Mouse (Mus musculus): Measurements from ENCODE around the gene Atp23. TPM values are rescaled to one million over a fixed set of nuclear protein-coding genes. Genes with fewer than 3 reads are reported as not detected.
A peak's percentile ranks its signal among the peaks of the same experiment; 100 is the strongest.

Atp23 gene
- polyA plus RNA-seq, 1 experiment from 2014 or later, result 18.9 TPM

DNA sequence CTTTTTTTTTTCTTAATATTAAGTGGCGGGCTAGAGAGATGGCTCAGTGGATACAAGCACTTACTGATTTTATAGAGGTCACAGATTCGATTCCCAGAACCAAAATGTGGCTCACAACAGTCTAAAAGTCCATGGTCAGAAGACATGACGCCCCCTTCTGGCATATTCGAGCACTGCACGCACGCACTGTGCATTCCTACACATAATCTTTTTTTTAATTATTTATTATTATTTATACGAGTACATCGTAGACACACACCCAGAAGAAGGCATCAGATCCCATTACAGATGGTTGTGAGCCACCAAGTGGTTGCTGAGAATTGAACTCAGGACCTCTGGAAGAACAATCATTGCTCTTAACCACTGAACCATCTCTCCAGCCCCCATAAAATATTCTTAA lies 3.9 kb upstream of the Atp23 start:
- peak overlapping the region; percentile 50 for H3K4me3 ChIP-seq
- no peaks in the 10 kb centered on the region for H3K27me3 ChIP-seq
- 0 out of 2 replicates have a peak overlapping the region, but pooled peaks have one; percentile 65 for H3K9ac ChIP-seq
- ATAC-seq (ENCODE audit: low FRiP score, low read depth), result no peak
- H3K4me1 ChIP-seq, result peaks cover 11% of the 10 kb centered on the region
- no peaks in the 10 kb centered on the region for H3K36me3 ChIP-seq
- peak overlapping the region; percentile 75 for H3K4me2 ChIP-seq (replicated peaks)
- H3K9me3 ChIP-seq, result no peaks in the 10 kb centered on the region
- 70% methylated on average over 8 of the region's 8 CpGs for WGBS
- H3K27ac ChIP-seq, result peak overlapping the region; percentile 79; the same call in 1 of the 2 replicates

GRCm38 (mm10) chr10:126904221-126904620 lies 3.1 kb upstream of the Atp23 start:
- H3K36me3 ChIP-seq, result no peaks in the 10 kb centered on the region
- H3K9ac ChIP-seq, result no peak overlapping the region
- no peak overlapping the region for H3K27ac ChIP-seq
- no peaks in the 10 kb centered on the region for H3K27me3 ChIP-seq
- H3K4me2 ChIP-seq (replicated peaks), result no peak overlapping the region
- H3K9me3 ChIP-seq, result no peaks in the 10 kb centered on the region
- 27% methylated on average over 5 of the region's 5 CpGs for WGBS
- no peak for ATAC-seq (ENCODE audit: low FRiP score, low read depth)
- H3K4me3 ChIP-seq, result no peak overlapping the region
- peaks cover 15% of the 10 kb centered on the region for H3K4me1 ChIP-seq

DNA sequence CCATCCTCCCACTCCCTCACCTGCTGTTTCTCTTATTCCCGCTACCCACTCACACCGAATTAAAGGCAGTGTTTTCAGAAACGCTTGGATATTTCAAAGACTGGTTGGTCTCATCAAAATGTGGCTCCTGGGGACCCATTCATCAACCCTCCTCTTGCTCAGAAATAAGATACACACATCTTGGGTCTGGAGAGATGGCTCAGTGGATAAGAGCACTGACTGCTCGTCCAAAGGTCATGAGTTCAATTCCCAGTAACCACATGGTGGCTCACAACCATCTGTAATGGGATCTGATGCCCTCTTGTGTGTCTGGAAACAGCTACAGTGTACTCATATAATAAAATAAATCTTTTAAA lies 311 bp upstream of the Atp23 start:
- Histone ChIP-seq H3K27ac (no peak overlapping the region), H3K36me3 (peaks cover 17% of the 10 kb centered on the region), H3K9ac (no peak overlapping the region), H3K4me3 (peak overlapping the region; percentile 79), H3K4me1 (peaks cover 15% of the 10 kb centered on the region), H3K27me3 (no peaks in the 10 kb centered on the region), H3K4me2 (replicated peaks) (peak overlapping the region; percentile 96), H3K9me3 (no peaks in the 10 kb centered on the region)
- no peak for ATAC-seq (ENCODE audit: low FRiP score, low read depth)
- 0% methylated on average over 4 of the region's 4 CpGs for WGBS

DNA sequence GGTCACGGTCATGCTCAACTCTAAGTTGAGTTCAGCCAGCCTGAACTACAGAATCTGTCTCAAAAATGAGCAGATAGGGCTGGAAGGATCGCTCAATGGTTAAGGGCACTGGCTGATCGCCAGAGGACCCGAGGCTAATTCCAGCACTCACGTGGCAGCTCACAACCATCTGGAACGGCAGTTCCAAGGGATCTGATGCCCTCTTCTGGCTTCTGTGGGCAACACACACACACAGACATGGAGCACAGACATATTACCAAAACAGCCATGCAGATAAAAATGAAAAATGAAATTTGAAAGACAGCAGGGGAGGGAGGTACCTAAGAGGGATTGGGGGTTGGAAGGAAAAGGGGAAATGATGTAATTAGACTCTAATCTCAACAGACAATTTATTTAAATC lies 5.3 kb downstream of the Atp23 start:
- Histone ChIP-seq H3K4me2 (replicated peaks) (no peak overlapping the region), H3K4me1 (peaks cover 12% of the 10 kb centered on the region), H3K4me3 (no peak overlapping the region), H3K27ac (no peak overlapping the region), H3K9ac (no peak overlapping the region), H3K36me3 (peaks cover 66% of the 10 kb centered on the region), H3K27me3 (no peaks in the 10 kb centered on the region), H3K9me3 (no peaks in the 10 kb centered on the region)
- 52% methylated on average over 6 of the region's 6 CpGs for WGBS
- no peak for ATAC-seq (ENCODE audit: low FRiP score, low read depth)

DNA sequence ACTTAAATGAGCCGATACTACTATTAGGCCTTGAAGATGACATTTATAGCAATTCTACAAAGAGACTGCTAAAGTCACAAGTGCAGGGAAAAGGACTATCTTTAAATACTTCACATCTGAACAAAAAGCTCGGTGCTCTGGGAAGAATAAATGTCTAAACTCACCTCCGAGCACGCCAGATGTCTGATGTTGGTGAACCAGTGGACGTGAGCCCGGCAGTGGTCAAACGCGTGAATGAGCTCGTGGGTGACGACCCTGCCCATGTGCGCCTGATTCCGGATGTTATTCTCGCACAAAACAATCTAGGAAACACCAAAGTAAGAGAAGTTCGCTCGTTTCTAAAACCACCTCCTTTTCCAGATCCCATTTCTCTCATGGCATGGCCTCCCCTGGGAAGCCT lies 7.1 kb downstream of the Atp23 start:
- 93% methylated on average over 15 of the region's 15 CpGs for WGBS
- Histone ChIP-seq H3K4me3 (no peak overlapping the region), H3K27ac (no peak overlapping the region), H3K27me3 (no peaks in the 10 kb centered on the region), H3K36me3 (peaks cover 83% of the 10 kb centered on the region), H3K4me2 (replicated peaks) (no peak overlapping the region), H3K9ac (no peak overlapping the region), H3K4me1 (no peaks in the 10 kb centered on the region), H3K9me3 (no peaks in the 10 kb centered on the region)
- ATAC-seq (ENCODE audit: low FRiP score, low read depth), result no peak

DNA sequence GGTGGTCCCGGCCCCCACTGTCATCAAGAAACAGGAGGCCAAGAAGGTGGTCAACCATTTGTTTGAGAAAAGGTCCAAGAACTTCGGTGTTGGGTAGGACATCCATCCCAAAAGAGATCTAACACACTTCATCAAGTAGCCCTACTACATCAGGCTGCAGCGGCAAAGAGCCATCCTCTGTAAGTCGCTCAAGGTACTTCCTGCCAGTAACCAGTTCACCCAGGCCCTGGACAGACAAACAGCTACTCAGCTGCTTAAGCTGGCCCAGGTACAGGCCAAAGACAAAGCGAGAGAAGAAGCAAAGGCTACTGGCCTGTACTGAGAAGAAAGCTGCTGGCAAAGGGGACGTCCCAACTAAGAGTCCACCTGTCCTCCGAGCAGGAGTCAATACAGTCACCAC lies 8.0 kb downstream of the Atp23 start:
- Histone ChIP-seq H3K9me3 (0 out of 2 replicates have a peak, but pooled peaks cover 4% of the 10 kb centered on the region), H3K36me3 (peaks cover 83% of the 10 kb centered on the region)
- WGBS, result over 99% methylated on average over 7 of the region's 7 CpGs

GRCm38 (mm10) chr10:126873755-126874154 lies 27.4 kb downstream of the Atp23 start:
- H3K4me2 ChIP-seq (replicated peaks), result no peak overlapping the region
- H3K4me3 ChIP-seq, result no peak overlapping the region
- no peak for ATAC-seq (ENCODE audit: low FRiP score, low read depth)
- no peaks in the 10 kb centered on the region for H3K27me3 ChIP-seq
- H3K9me3 ChIP-seq, result no peaks in the 10 kb centered on the region
- 86% methylated on average over 3 of the region's 3 CpGs for WGBS
- peaks cover 5% of the 10 kb centered on the region for H3K4me1 ChIP-seq
- no peak overlapping the region for H3K27ac ChIP-seq
- H3K36me3 ChIP-seq, result no peaks in the 10 kb centered on the region
- no peak overlapping the region for H3K9ac ChIP-seq

More for the DNA sequence above, 8.0 kb downstream of the Atp23 start:
- Histone ChIP-seq H3K4me2 (replicated peaks) (no peak overlapping the region), H3K4me3 (no peak overlapping the region), H3K27me3 (no peaks in the 10 kb centered on the region), H3K4me1 (no peaks in the 10 kb centered on the region), H3K27ac (no peak overlapping the region), H3K9ac (no peak overlapping the region)
- no peak for ATAC-seq (ENCODE audit: low FRiP score, low read depth)

DNA sequence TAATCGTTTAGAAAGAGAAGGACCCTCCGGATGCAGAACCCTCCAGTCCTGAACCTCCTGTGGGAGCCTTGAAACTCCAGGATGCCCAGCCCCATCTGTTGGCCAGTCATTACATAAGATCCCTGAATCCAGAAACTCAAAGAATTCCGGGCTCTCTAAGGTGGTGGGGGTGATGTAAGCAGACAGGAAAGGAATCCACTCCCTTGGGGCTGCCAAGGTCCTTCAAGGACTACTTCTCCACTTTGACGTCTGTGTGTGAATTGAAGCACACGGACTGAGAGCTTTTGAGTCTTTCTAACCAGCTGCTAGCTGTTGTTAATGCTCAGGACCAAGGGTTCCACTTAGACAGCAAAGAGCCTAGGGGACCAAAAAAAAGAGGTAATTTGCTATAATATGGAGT lies 28.9 kb downstream of the Atp23 start:
- H3K36me3 ChIP-seq, result no peaks in the 10 kb centered on the region

DNA sequence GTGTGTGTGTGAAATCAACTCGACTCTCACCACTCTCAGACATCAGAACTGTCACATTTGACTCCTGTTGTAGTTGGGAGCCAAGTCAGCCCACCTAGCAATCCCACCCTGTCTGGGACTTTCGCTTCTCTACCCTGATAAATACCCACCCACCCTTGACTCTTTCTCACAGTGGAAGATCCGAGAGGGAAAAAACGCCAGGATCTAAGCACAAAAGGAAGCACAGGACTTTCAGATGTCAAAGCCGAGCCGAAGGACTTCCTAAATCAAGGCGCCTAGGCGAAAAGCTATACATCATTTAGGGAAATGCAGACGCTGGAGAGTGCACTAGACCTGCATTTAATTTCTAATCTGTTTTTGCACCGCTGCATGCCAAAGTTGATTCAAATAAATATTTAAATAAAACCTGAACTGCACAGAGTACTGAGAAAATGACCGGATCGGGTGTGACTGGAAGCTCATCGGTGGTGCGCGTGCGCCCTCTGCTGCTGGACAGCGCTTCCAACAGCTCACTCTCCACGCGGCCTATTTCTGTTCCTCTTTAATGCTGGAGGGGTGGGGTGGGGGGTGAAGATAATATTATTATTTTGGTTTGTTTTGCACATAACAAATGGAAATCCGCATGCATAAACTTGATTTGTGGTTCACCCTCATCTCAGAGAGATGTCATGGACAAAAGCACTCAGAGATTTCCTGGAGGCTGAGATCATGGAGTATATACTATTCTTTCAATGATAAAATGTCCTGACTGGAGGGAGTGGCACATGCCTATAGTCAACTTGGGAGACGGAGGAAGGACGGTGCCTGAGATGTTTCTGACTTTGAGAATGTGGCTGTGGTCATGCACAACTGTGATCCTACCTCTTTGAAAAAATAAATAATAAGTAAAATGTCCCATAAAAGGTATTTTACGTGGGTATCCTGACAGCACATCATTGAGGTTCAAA lies 31.5 kb downstream of the Atp23 start:
- H3K4me2 ChIP-seq (replicated peaks), result peak overlapping the region; percentile 48
- peak overlapping the region; percentile 20; the same call in 1 of the 2 replicates for H3K4me3 ChIP-seq
- peak overlapping the region; percentile 31; the same call in 1 of the 2 replicates for H3K9ac ChIP-seq

More for the DNA sequence above, 28.9 kb downstream of the Atp23 start:
- no peak overlapping the region for H3K27ac ChIP-seq
- no peaks in the 10 kb centered on the region for H3K27me3 ChIP-seq
- ATAC-seq (ENCODE audit: low FRiP score, low read depth), result no peak
- H3K4me3 ChIP-seq, result no peak overlapping the region
- 52% methylated on average over 5 of the region's 5 CpGs for WGBS
- no peak overlapping the region for H3K4me2 ChIP-seq (replicated peaks)
- H3K4me1 ChIP-seq, result peaks cover 6% of the 10 kb centered on the region
- no peaks in the 10 kb centered on the region for H3K9me3 ChIP-seq
- no peak overlapping the region for H3K9ac ChIP-seq

DNA sequence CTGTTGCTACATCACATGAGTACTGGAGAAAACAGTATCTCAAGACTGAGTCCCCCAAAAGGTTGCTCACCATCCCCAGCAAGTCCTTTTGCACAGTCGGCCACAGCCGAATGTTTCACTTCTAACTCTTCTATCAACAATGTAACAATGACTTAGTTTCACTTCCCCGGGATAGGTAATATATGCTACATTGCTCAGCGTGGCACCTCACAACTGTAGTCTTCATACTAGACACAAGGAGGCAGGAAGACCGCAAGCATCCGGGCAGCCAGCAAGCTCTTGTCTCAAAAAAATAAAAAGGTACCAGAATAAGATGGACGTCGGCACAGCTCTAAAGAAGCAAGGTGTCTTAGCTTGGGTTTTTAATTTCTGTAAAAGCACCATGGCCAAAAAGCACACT lies 35.9 kb downstream of the Atp23 start:
- Histone ChIP-seq H3K27me3 (no peaks in the 10 kb centered on the region), H3K9me3 (no peaks in the 10 kb centered on the region), H3K4me2 (replicated peaks) (no peak overlapping the region), H3K27ac (no peak overlapping the region), H3K36me3 (no peaks in the 10 kb centered on the region), H3K9ac (no peak overlapping the region), H3K4me1 (peaks cover 8% of the 10 kb centered on the region), H3K4me3 (no peak overlapping the region)
- ATAC-seq (ENCODE audit: low FRiP score, low read depth), result no peak
- WGBS, result 91% methylated on average over 8 of the region's 8 CpGs

More for the DNA sequence above, 31.5 kb downstream of the Atp23 start:
- Histone ChIP-seq H3K4me1 (peaks cover 6% of the 10 kb centered on the region), H3K9me3 (no peaks in the 10 kb centered on the region), H3K27me3 (no peaks in the 10 kb centered on the region), H3K27ac (no peak overlapping the region), H3K36me3 (no peaks in the 10 kb centered on the region)
- 23% methylated on average over 23 of the region's 23 CpGs for WGBS
- ATAC-seq (ENCODE audit: low FRiP score, low read depth), result peak; percentile 57

DNA sequence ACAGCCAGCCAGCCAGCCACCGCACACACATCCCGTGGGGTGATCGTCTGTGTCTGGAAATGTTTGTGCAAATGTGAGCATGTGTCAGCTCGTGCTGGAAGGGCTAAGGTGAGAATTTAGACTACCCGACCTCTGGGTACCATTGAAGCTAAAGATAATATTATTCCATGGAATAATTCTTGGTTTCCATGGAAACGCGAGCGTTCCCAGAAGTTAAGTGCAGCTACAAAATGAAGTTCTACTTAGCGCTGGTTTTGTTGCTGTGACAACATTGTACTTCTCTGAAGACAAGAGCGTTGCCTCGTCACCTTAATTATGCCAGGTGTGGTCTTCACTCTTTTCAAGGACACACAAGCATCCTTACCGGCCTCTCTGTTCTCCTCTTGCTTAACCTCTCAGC lies 39.0 kb downstream of the Atp23 start:
- WGBS, result 73% methylated on average over 12 of the region's 12 CpGs
- no peak; the same call in 1 of the 2 replicates for ATAC-seq (ENCODE audit: low FRiP score, low read depth)
- Histone ChIP-seq H3K4me1 (peaks cover 2% of the 10 kb centered on the region; the same call in 1 of the 2 replicates), H3K4me3 (no peak overlapping the region), H3K4me2 (replicated peaks) (peak overlapping the region; percentile 12; the same call in 1 of the 2 replicates), H3K36me3 (no peaks in the 10 kb centered on the region), H3K9ac (no peak overlapping the region), H3K27ac (no peak overlapping the region), H3K9me3 (0 out of 2 replicates have a peak, but pooled peaks cover 4% of the 10 kb centered on the region), H3K27me3 (no peaks in the 10 kb centered on the region)

GRCm38 (mm10) chr10:126853286-126853685 lies 47.9 kb downstream of the Atp23 start:
- ATAC-seq (ENCODE audit: low FRiP score, low read depth), result no peak
- no peak overlapping the region for H3K4me3 ChIP-seq
- no peak overlapping the region for H3K4me2 ChIP-seq (replicated peaks)
- H3K36me3 ChIP-seq, result no peaks in the 10 kb centered on the region
- WGBS, result 84% methylated on average over 10 of the region's 10 CpGs
- H3K27me3 ChIP-seq, result no peaks in the 10 kb centered on the region
- no peaks in the 10 kb centered on the region for H3K4me1 ChIP-seq
- H3K9me3 ChIP-seq, result 0 out of 2 replicates have a peak, but pooled peaks cover 4% of the 10 kb centered on the region
- no peak overlapping the region for H3K9ac ChIP-seq
- H3K27ac ChIP-seq, result no peak overlapping the region

Data from limb, embryonic 13.5 days (tissue).